Mouse (Mus musculus): ENCODE data around the gene Npw. TPM values are rescaled to one million over a fixed set of nuclear protein-coding genes. Genes with fewer than 3 reads are reported as not detected.

Gene Npw
- 0.31 and 0.54 TPM in 2 replicates for polyA plus RNA-seq (2014; fragmentation: Nextera tagmentation; extraction: Ambion mirVana)

- ATAC-seq (ENCODE audit: insufficient number of reproducible peaks, low FRiP score, low TSS enrichment, low read depth) (0 out of 2 replicates have a peak, but pooled peaks have one; percentile 32), DNase-seq (ENCODE audit: low spot score) (peak; percentile 54)
- H3K9ac ChIP-seq (ENCODE audit: low read length), result peak within 1 kb of the TSS; percentile 62
- H3K36me3 ChIP-seq (ENCODE audit: control insufficient read depth, insufficient read depth, low read length), result no peaks in the 10 kb centered on the region
- peaks cover 30% of the 10 kb centered on the region for H3K27me3 ChIP-seq (ENCODE audit: control insufficient read depth, insufficient read depth, low read length)
- H3K4me1 ChIP-seq (ENCODE audit: control insufficient read depth, insufficient read depth, low read length), result peaks cover 8% of the 10 kb centered on the region
- no peaks in the 10 kb centered on the region for H3K9me3 ChIP-seq (ENCODE audit: control insufficient read depth, low read length)
- WGBS, result 1% methylated on average over 47 of the region's 47 CpGs
- peak within 1 kb of the TSS; percentile 44 for H3K4me3 ChIP-seq (ENCODE audit: low read depth, low read length)
- H3K27ac ChIP-seq (replicated peaks; ENCODE audit: low read depth, low read length), result no peak within 1 kb of the TSS
- H3K4me2 ChIP-seq (ENCODE audit: low read depth, severe bottlenecking), result peak within 1 kb of the TSS; percentile 80
Measured at GRCm38 (mm10) chr17:24658017-24658758, at the start of gene Npw. Npw (minus strand) TSS chr17:24658457.

- 6% methylated on average over 24 of the region's 24 CpGs for WGBS
- H3K27me3 ChIP-seq (ENCODE audit: control insufficient read depth, insufficient read depth, low read length), result no peaks in the 10 kb centered on the region
- H3K9ac ChIP-seq (ENCODE audit: low read length), result peak overlapping the region; percentile 76
- peak overlapping the region; percentile 81 for H3K4me3 ChIP-seq (ENCODE audit: low read depth, low read length)
- ATAC-seq (ENCODE audit: insufficient number of reproducible peaks, low FRiP score, low TSS enrichment, low read depth) (no peak), DNase-seq (ENCODE audit: low spot score) (no peak)
- no peak overlapping the region; the same call in 1 of the 2 replicates for H3K27ac ChIP-seq (replicated peaks; ENCODE audit: low read depth, low read length)
- H3K36me3 ChIP-seq (ENCODE audit: control insufficient read depth, insufficient read depth, low read length), result peaks cover 17% of the 10 kb centered on the region
- H3K4me2 ChIP-seq (ENCODE audit: low read depth, severe bottlenecking), result peak overlapping the region; percentile 80
- no peaks in the 10 kb centered on the region for H3K9me3 ChIP-seq (ENCODE audit: control insufficient read depth, low read length)
- peaks cover 10% of the 10 kb centered on the region for H3K4me1 ChIP-seq (ENCODE audit: control insufficient read depth, insufficient read depth, low read length)
Measured at GRCm38 (mm10) chr17:24707801-24708425, 49.7 kb upstream of the Npw start.

GRCm38 (mm10) chr17:24706982-24707800 is 48.9 kb upstream of the Npw start, which contains the start of gene Tbl3:
Tbl3 (minus strand) TSS chr17:24707660.
- H3K36me3 ChIP-seq (ENCODE audit: control insufficient read depth, insufficient read depth, low read length), result peaks cover 20% of the 10 kb centered on the region
- no peaks in the 10 kb centered on the region for H3K9me3 ChIP-seq (ENCODE audit: control insufficient read depth, low read length)
- WGBS, result 4% methylated on average over 32 of the region's 32 CpGs
- DNase-seq (ENCODE audit: low spot score), result peak; percentile 98
- no peaks in the 10 kb centered on the region for H3K27me3 ChIP-seq (ENCODE audit: control insufficient read depth, insufficient read depth, low read length)
- H3K4me3 ChIP-seq (ENCODE audit: low read depth, low read length), result peak within 1 kb of the TSS; percentile 81
- H3K27ac ChIP-seq (replicated peaks; ENCODE audit: low read depth, low read length), result no peak within 1 kb of the TSS; the same call in 1 of the 2 replicates
- peak; percentile 83 for ATAC-seq (ENCODE audit: insufficient number of reproducible peaks, low FRiP score, low TSS enrichment, low read depth)
- H3K9ac ChIP-seq (ENCODE audit: low read length), result peak within 1 kb of the TSS; percentile 76
- peak within 1 kb of the TSS; percentile 80 for H3K4me2 ChIP-seq (ENCODE audit: low read depth, severe bottlenecking)
- H3K4me1 ChIP-seq (ENCODE audit: control insufficient read depth, insufficient read depth, low read length), result peaks cover 10% of the 10 kb centered on the region

- no peak for DNase-seq (ENCODE audit: low spot score)
- no peak for ATAC-seq (ENCODE audit: insufficient number of reproducible peaks, low FRiP score, low TSS enrichment, low read depth)
- no peaks in the 10 kb centered on the region for H3K9me3 ChIP-seq (ENCODE audit: control insufficient read depth, low read length)
- no peak overlapping the region; the same call in 1 of the 2 replicates for H3K4me3 ChIP-seq (ENCODE audit: low read depth, low read length)
- no peaks in the 10 kb centered on the region for H3K27me3 ChIP-seq (ENCODE audit: control insufficient read depth, insufficient read depth, low read length)
- peaks cover 10% of the 10 kb centered on the region for H3K4me1 ChIP-seq (ENCODE audit: control insufficient read depth, insufficient read depth, low read length)
- H3K4me2 ChIP-seq (ENCODE audit: low read depth, severe bottlenecking), result peak overlapping the region; percentile 80; the same call in 1 of the 2 replicates
- peaks cover 32% of the 10 kb centered on the region for H3K36me3 ChIP-seq (ENCODE audit: control insufficient read depth, insufficient read depth, low read length)
- no peak overlapping the region for H3K9ac ChIP-seq (ENCODE audit: low read length)
- no peak overlapping the region for H3K27ac ChIP-seq (replicated peaks; ENCODE audit: low read depth, low read length)
- WGBS, result 91% methylated on average over 3 of the region's 3 CpGs
Measured at GRCm38 (mm10) chr17:24705821-24706220, 47.6 kb upstream of the Npw start.

GRCm38 (mm10) chr17:24701251-24701650 is 43.0 kb upstream of the Npw start:
- no peak overlapping the region for H3K9ac ChIP-seq (ENCODE audit: low read length)
- 94% methylated on average over 9 of the region's 9 CpGs for WGBS
- DNase-seq (ENCODE audit: low spot score), result no peak
- H3K4me2 ChIP-seq (ENCODE audit: low read depth, severe bottlenecking), result no peak overlapping the region
- no peaks in the 10 kb centered on the region for H3K9me3 ChIP-seq (ENCODE audit: control insufficient read depth, low read length)
- no peak overlapping the region for H3K4me3 ChIP-seq (ENCODE audit: low read depth, low read length)
- peaks cover 6% of the 10 kb centered on the region; the same call in 1 of the 2 replicates for H3K4me1 ChIP-seq (ENCODE audit: control insufficient read depth, insufficient read depth, low read length)
- ATAC-seq (ENCODE audit: insufficient number of reproducible peaks, low FRiP score, low TSS enrichment, low read depth), result no peak
- no peak overlapping the region for H3K27ac ChIP-seq (replicated peaks; ENCODE audit: low read depth, low read length)
- H3K36me3 ChIP-seq (ENCODE audit: control insufficient read depth, insufficient read depth, low read length), result peaks cover 39% of the 10 kb centered on the region
- H3K27me3 ChIP-seq (ENCODE audit: control insufficient read depth, insufficient read depth, low read length), result no peaks in the 10 kb centered on the region

- Histone ChIP-seq H3K4me3 (ENCODE audit: low read depth, low read length) (no peak overlapping the region), H3K4me1 (ENCODE audit: control insufficient read depth, insufficient read depth, low read length) (peaks cover 9% of the 10 kb centered on the region; the same call in 1 of the 2 replicates), H3K9ac (ENCODE audit: low read length) (no peak overlapping the region), H3K27ac (replicated peaks; ENCODE audit: low read depth, low read length) (no peak overlapping the region), H3K27me3 (ENCODE audit: control insufficient read depth, insufficient read depth, low read length) (no peaks in the 10 kb centered on the region), H3K36me3 (ENCODE audit: control insufficient read depth, insufficient read depth, low read length) (peaks cover 32% of the 10 kb centered on the region), H3K4me2 (ENCODE audit: low read depth, severe bottlenecking) (no peak overlapping the region), H3K9me3 (ENCODE audit: control insufficient read depth, low read length) (no peaks in the 10 kb centered on the region)
- WGBS, result 82% methylated on average over 2 of the region's 2 CpGs
- no peak for DNase-seq (ENCODE audit: low spot score)
- ATAC-seq (ENCODE audit: insufficient number of reproducible peaks, low FRiP score, low TSS enrichment, low read depth), result no peak
Measured at GRCm38 (mm10) chr17:24699473-24699872, 41.2 kb upstream of the Npw start.

- Histone ChIP-seq H3K4me2 (ENCODE audit: low read depth, severe bottlenecking) (no peak overlapping the region), H3K27me3 (ENCODE audit: control insufficient read depth, insufficient read depth, low read length) (no peaks in the 10 kb centered on the region), H3K27ac (replicated peaks; ENCODE audit: low read depth, low read length) (no peak overlapping the region), H3K9me3 (ENCODE audit: control insufficient read depth, low read length) (no peaks in the 10 kb centered on the region), H3K36me3 (ENCODE audit: control insufficient read depth, insufficient read depth, low read length) (peaks cover 24% of the 10 kb centered on the region), H3K9ac (ENCODE audit: low read length) (no peak overlapping the region), H3K4me3 (ENCODE audit: low read depth, low read length) (no peak overlapping the region), H3K4me1 (ENCODE audit: control insufficient read depth, insufficient read depth, low read length) (peaks cover 9% of the 10 kb centered on the region; the same call in 1 of the 2 replicates)
- DNase-seq (ENCODE audit: low spot score) (no peak), ATAC-seq (ENCODE audit: insufficient number of reproducible peaks, low FRiP score, low TSS enrichment, low read depth) (no peak)
- 74% methylated on average over 9 of the region's 9 CpGs for WGBS
Measured at GRCm38 (mm10) chr17:24698715-24699114, 40.5 kb upstream of the Npw start.

- ATAC-seq (ENCODE audit: insufficient number of reproducible peaks, low FRiP score, low TSS enrichment, low read depth), result no peak
- DNase-seq (ENCODE audit: low spot score), result no peak
- Histone ChIP-seq H3K9ac (ENCODE audit: low read length) (no peak overlapping the region), H3K36me3 (ENCODE audit: control insufficient read depth, insufficient read depth, low read length) (peaks cover 22% of the 10 kb centered on the region), H3K9me3 (ENCODE audit: control insufficient read depth, low read length) (no peaks in the 10 kb centered on the region), H3K27ac (replicated peaks; ENCODE audit: low read depth, low read length) (no peak overlapping the region), H3K27me3 (ENCODE audit: control insufficient read depth, insufficient read depth, low read length) (no peaks in the 10 kb centered on the region), H3K4me3 (ENCODE audit: low read depth, low read length) (no peak overlapping the region), H3K4me1 (ENCODE audit: control insufficient read depth, insufficient read depth, low read length) (peaks cover 9% of the 10 kb centered on the region; the same call in 1 of the 2 replicates), H3K4me2 (ENCODE audit: low read depth, severe bottlenecking) (0 out of 2 replicates have a peak overlapping the region, but pooled peaks have one; percentile 7)
- WGBS, result 32% methylated on average over 5 of the region's 5 CpGs
Measured at GRCm38 (mm10) chr17:24697985-24698384, 39.7 kb upstream of the Npw start.

All from limb, embryonic 11.5 days (tissue).